Mouse (Mus musculus) heart, postnatal 4 days (tissue): ENCODE measurements around the gene Plch2. TPM values are rescaled to one million over a fixed set of nuclear protein-coding genes. Genes with fewer than 3 reads are reported as not detected.

ENCODE experiments used
- total RNA-seq, 2 experiments: library from RNA; stranded (reverse); gene quantifications; 2 replicates each; pipeline ENCODE4 v1.2.3; 2021

Plch2 gene
- total RNA-seq, 2 experiments from 2014 or later = not detected

Other genes with a start within 250 kb of the Plch2 start
- gene Ttc34, start 219.3 kb downstream of the Plch2 start, total RNA-seq = under 1 TPM; 0.26 to 0.41 TPM
- under 1 TPM; 0.21 to 0.72 TPM for gene Mmel1, start 187.2 kb downstream of the Plch2 start, total RNA-seq
- gene Fam213b, start 157.6 kb downstream of the Plch2 start, total RNA-seq = 10 to 100 TPM; 37.8 to 39.7 TPM
- gene Tnfrsf14, start 128.2 kb downstream of the Plch2 start, total RNA-seq = 1 to 10 TPM; 2.7 to 3.7 TPM
- gene Hes5, start 95.9 kb downstream of the Plch2 start, total RNA-seq = not detected
- 10 to 100 TPM; 34.9 to 37.5 TPM for gene Pank4, start 92.7 kb downstream of the Plch2 start, total RNA-seq
- gene Pex10, start 10.2 kb upstream of the Plch2 start, total RNA-seq = 10 to 100 TPM; 16.6 to 17.1 TPM
- 10 to 100 TPM; 76.1 to 78.4 TPM for gene Rer1, start 29.6 kb upstream of the Plch2 start, total RNA-seq
- 1 to 10 TPM; 2.8 to 3.0 TPM for gene Morn1, start 29.8 kb upstream of the Plch2 start, total RNA-seq
- gene Ski, start 165.8 kb upstream of the Plch2 start, total RNA-seq = 10 to 100 TPM; 93.8 to 98.1 TPM
- 10 to 100 TPM; 31.7 to 31.9 TPM for gene Faap20, start 193.0 kb upstream of the Plch2 start, total RNA-seq